Mouse (Mus musculus): Measurements from ENCODE around the gene Uri1. TPM values are rescaled to one million over a fixed set of nuclear protein-coding genes. Genes with fewer than 3 reads are reported as not detected.

Gene Uri1
- polyA plus RNA-seq, 1 experiment from 2014 or later = 57.8 TPM

DNA sequence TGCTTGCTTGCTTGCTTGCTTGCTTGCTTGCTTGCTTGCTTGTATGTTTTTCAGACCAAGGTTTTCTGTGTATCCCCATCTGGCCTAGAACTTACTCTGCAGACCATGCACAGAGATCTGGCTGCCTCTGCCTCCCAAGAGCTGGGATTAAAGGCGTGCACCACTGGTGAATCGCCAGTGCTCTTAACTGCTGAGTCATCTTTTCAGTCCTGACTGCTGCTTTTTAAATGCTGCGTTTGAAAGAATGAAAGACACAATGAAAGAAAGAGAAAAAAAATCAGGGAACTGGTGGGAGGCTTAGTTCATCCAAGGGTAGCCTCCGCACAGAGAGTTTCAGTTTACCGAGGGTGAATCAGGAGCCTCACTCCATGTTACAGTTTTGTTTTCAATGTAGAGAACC, 23.9 kb upstream of the Uri1 start:
- no peak overlapping the region for H3K4me3 ChIP-seq (ENCODE audit: low read length)
- no peak overlapping the region for H3K4me2 ChIP-seq (replicated peaks; ENCODE audit: low read depth, low read length)
- ATAC-seq (ENCODE audit: low FRiP score, low TSS enrichment) = no peak
- H3K36me3 ChIP-seq (ENCODE audit: control insufficient read depth, insufficient read depth, low read length) = no peaks in the 10 kb centered on the region
- no peak overlapping the region for H3K9ac ChIP-seq (ENCODE audit: low read depth, low read length)
- no peaks in the 10 kb centered on the region for H3K27me3 ChIP-seq (ENCODE audit: control insufficient read depth, insufficient read depth, low read length)
- H3K4me1 ChIP-seq (ENCODE audit: control insufficient read depth, insufficient read depth, low read length) = no peaks in the 10 kb centered on the region
- no peak overlapping the region for H3K27ac ChIP-seq (ENCODE audit: low read depth, low read length)
- H3K9me3 ChIP-seq (ENCODE audit: control insufficient read depth, low read length) = no peaks in the 10 kb centered on the region
- WGBS = 61% methylated on average over 5 of the region's 5 CpGs

DNA sequence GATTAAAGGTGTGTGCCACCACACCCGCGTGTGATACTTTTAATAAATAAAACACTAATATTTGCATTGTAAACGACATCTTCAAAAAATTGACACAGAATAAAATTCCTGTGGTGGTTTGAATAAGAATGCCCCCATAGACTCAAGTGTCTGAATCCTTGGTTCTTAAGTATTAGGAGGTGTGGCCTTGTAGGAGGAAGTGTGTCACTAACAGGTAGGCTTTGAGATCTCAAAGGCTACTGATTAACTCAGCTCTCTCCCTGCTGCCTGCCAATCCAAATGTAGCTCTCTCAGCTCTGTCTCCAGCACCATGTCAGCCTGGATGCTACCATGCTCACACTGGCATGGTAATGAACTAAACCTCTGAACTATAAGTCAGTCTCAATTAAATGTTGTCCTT, 17.9 kb upstream of the Uri1 start:
- H3K36me3 ChIP-seq (ENCODE audit: control insufficient read depth, insufficient read depth, low read length) = no peaks in the 10 kb centered on the region
- H3K4me3 ChIP-seq (ENCODE audit: low read length) = no peak overlapping the region
- H3K9me3 ChIP-seq (ENCODE audit: control insufficient read depth, low read length) = no peaks in the 10 kb centered on the region
- no peak for ATAC-seq (ENCODE audit: low FRiP score, low TSS enrichment)
- H3K27ac ChIP-seq (ENCODE audit: low read depth, low read length) = no peak overlapping the region
- no peak overlapping the region for H3K9ac ChIP-seq (ENCODE audit: low read depth, low read length)
- H3K4me2 ChIP-seq (replicated peaks; ENCODE audit: low read depth, low read length) = no peak overlapping the region
- WGBS = 81% methylated on average over 3 of the region's 3 CpGs
- H3K27me3 ChIP-seq (ENCODE audit: control insufficient read depth, insufficient read depth, low read length) = no peaks in the 10 kb centered on the region
- no peaks in the 10 kb centered on the region for H3K4me1 ChIP-seq (ENCODE audit: control insufficient read depth, insufficient read depth, low read length)

DNA sequence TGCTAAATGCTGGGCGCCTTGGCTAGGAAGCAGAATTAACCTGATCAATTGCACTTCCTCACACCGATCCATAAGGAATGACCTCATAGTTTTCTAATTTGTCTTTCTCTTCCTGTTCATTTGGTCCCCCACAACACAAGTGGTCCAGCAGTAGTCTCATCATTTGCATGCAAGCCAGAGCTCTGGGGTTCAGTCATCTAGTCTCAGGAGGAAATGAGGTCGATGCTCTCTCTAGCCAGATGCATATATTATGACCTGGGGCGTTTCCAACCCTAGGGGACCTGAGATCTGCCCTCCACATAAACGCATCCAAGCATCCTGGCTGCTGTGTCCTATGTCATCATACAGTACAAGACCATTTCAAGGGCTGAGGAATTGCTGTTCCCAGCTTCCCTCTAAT, 14.2 kb upstream of the Uri1 start:
- Histone ChIP-seq H3K9me3 (ENCODE audit: control insufficient read depth, low read length) (no peaks in the 10 kb centered on the region), H3K36me3 (ENCODE audit: control insufficient read depth, insufficient read depth, low read length) (no peaks in the 10 kb centered on the region), H3K27ac (ENCODE audit: low read depth, low read length) (no peak overlapping the region), H3K4me1 (ENCODE audit: control insufficient read depth, insufficient read depth, low read length) (no peaks in the 10 kb centered on the region), H3K9ac (ENCODE audit: low read depth, low read length) (no peak overlapping the region), H3K4me2 (replicated peaks; ENCODE audit: low read depth, low read length) (no peak overlapping the region), H3K4me3 (ENCODE audit: low read length) (no peak overlapping the region), H3K27me3 (ENCODE audit: control insufficient read depth, insufficient read depth, low read length) (no peaks in the 10 kb centered on the region)
- no peak for ATAC-seq (ENCODE audit: low FRiP score, low TSS enrichment)
- 68% methylated on average over 5 of the region's 5 CpGs for WGBS

DNA sequence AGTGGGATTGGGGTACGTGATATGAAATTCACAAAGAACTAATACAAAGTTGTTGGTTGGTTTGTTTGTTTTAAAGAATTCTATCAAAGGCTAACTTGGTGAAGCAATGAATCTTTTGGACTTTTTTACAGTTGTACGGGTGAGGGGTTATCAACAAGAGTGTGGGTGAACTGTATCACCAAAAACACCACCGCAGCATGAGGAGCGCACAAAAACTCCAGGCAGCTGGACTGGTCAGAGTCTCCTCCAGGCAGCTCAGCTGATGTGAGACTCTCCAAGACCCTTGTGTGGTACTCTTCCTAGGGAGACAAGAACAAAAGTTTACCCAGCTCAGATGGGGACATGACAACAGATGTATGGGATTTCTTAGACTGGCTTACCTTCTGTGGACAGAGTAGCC, 7.8 kb upstream of the Uri1 start:
- H3K4me1 ChIP-seq (ENCODE audit: control insufficient read depth, insufficient read depth, low read length) = 0 out of 2 replicates have a peak, but pooled peaks cover 4% of the 10 kb centered on the region
- no peak for ATAC-seq (ENCODE audit: low FRiP score, low TSS enrichment)
- no peak overlapping the region for H3K27ac ChIP-seq (ENCODE audit: low read depth, low read length)
- H3K9me3 ChIP-seq (ENCODE audit: control insufficient read depth, low read length) = no peaks in the 10 kb centered on the region
- no peak overlapping the region for H3K4me3 ChIP-seq (ENCODE audit: low read length)
- H3K27me3 ChIP-seq (ENCODE audit: control insufficient read depth, insufficient read depth, low read length) = no peaks in the 10 kb centered on the region
- H3K9ac ChIP-seq (ENCODE audit: low read depth, low read length) = no peak overlapping the region
- no peak overlapping the region for H3K4me2 ChIP-seq (replicated peaks; ENCODE audit: low read depth, low read length)
- 60% methylated on average over 4 of the region's 4 CpGs for WGBS
- no peaks in the 10 kb centered on the region for H3K36me3 ChIP-seq (ENCODE audit: control insufficient read depth, insufficient read depth, low read length)

DNA sequence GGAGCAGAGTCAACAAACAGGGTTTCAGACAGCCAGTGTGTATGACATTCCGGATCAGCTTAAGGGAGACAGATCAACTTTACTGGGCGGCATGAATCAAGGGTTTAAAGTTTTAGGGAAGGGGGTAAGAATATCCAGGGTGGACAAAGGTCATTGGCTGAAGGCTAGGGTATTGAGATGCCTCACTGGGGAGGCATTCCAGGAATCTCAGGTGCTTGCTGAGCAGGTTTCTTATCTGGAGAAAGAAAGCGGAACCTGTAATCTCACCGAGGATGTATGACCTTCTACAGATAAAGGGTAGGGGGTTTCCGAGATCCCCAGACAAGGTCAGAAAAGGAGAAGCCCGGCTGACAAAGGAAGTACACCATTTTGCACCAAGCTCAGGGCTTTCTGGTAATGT, 7.3 kb upstream of the Uri1 start:
- Histone ChIP-seq H3K4me1 (ENCODE audit: control insufficient read depth, insufficient read depth, low read length) (0 out of 2 replicates have a peak, but pooled peaks cover 4% of the 10 kb centered on the region), H3K9me3 (ENCODE audit: control insufficient read depth, low read length) (no peaks in the 10 kb centered on the region), H3K27ac (ENCODE audit: low read depth, low read length) (no peak overlapping the region), H3K4me3 (ENCODE audit: low read length) (no peak overlapping the region), H3K4me2 (replicated peaks; ENCODE audit: low read depth, low read length) (no peak overlapping the region), H3K9ac (ENCODE audit: low read depth, low read length) (no peak overlapping the region), H3K36me3 (ENCODE audit: control insufficient read depth, insufficient read depth, low read length) (no peaks in the 10 kb centered on the region), H3K27me3 (ENCODE audit: control insufficient read depth, insufficient read depth, low read length) (no peaks in the 10 kb centered on the region)
- ATAC-seq (ENCODE audit: low FRiP score, low TSS enrichment) = no peak
- 39% methylated on average over 6 of the region's 6 CpGs for WGBS

DNA sequence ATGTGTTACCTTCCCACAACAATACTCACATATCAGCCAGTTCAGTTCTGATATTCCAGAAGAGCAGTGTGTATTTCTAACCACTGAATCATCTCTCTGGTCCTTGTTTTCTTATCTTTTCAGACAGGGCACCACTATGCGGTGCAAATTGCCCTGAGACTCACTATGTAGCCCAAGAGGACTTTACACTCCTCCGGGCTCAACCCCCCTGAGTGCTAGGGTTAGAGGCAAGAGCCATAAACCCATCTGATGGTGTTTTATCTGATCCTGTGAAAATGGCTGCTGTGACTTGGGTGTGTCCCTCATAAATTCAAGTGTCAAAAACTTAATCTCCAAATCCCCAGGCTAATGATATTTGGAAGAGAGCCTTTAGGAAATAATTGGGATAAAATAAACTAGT, 6.6 kb upstream of the Uri1 start:
- 0 out of 2 replicates have a peak, but pooled peaks cover 4% of the 10 kb centered on the region for H3K4me1 ChIP-seq (ENCODE audit: control insufficient read depth, insufficient read depth, low read length)
- ATAC-seq (ENCODE audit: low FRiP score, low TSS enrichment) = no peak
- no peaks in the 10 kb centered on the region for H3K27me3 ChIP-seq (ENCODE audit: control insufficient read depth, insufficient read depth, low read length)
- no peak overlapping the region for H3K4me2 ChIP-seq (replicated peaks; ENCODE audit: low read depth, low read length)
- H3K9me3 ChIP-seq (ENCODE audit: control insufficient read depth, low read length) = no peaks in the 10 kb centered on the region
- H3K36me3 ChIP-seq (ENCODE audit: control insufficient read depth, insufficient read depth, low read length) = no peaks in the 10 kb centered on the region
- no peak overlapping the region for H3K27ac ChIP-seq (ENCODE audit: low read depth, low read length)
- no peak overlapping the region for H3K9ac ChIP-seq (ENCODE audit: low read depth, low read length)
- no peak overlapping the region for H3K4me3 ChIP-seq (ENCODE audit: low read length)
- WGBS = 6% methylated on average over 2 of the region's 2 CpGs

DNA sequence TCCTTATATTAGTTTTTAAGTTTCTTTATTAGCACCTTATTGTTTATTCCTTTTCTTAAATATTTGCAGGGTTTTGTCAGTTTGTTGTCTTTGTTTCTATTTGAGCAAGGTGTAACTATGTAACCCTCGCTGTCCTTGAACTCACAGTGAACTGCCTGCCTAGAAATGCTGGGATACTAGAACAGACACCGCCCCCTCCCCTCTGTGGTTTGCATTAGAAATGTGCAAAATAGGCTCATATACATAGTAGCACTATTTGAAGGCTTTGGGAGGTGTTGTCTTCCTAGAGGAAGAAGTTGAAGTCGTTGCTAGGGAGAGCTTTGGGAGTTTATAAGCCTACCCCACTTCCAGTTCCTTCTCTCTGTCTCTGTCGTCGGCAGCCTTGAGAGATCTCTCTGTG, 5.7 kb upstream of the Uri1 start:
- Histone ChIP-seq H3K27me3 (ENCODE audit: control insufficient read depth, insufficient read depth, low read length) (no peaks in the 10 kb centered on the region), H3K4me3 (ENCODE audit: low read length) (no peak overlapping the region), H3K9me3 (ENCODE audit: control insufficient read depth, low read length) (no peaks in the 10 kb centered on the region), H3K4me2 (replicated peaks; ENCODE audit: low read depth, low read length) (no peak overlapping the region), H3K4me1 (ENCODE audit: control insufficient read depth, insufficient read depth, low read length) (0 out of 2 replicates have a peak, but pooled peaks cover 4% of the 10 kb centered on the region), H3K9ac (ENCODE audit: low read depth, low read length) (no peak overlapping the region), H3K36me3 (ENCODE audit: control insufficient read depth, insufficient read depth, low read length) (no peaks in the 10 kb centered on the region), H3K27ac (ENCODE audit: low read depth, low read length) (no peak overlapping the region)
- WGBS = 43% methylated on average over 5 of the region's 5 CpGs
- ATAC-seq (ENCODE audit: low FRiP score, low TSS enrichment) = no peak

DNA sequence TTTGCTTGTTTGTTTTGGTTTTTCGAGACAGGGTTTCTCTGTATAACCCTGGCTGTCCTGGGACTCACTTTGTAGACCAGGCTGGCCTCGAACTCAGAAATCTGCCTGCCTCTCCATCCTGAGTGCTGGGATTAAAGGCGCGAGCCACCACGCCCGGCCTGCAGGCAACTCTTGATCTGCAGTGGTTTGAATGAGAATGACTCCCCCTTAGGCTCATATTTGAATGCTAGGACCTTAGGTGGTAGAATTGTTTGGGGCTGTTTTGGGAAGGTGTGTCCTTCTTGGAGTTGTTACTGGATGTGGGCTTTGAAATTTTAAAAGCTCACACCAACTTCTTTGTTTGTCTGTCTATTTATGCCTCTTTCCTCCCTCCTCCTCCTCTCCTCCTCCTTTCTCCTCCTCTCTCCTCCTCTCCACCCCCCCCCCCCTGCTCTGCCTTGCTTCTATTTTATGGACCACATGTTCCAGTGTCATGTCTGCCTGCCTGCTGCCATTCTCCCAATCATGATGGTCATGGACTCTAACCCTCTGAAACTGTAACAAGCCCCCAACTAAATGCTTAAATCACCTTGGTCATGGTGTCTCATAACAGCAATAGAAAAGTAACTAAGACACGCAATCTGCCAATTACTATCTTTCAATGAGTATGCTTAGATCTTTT, 4.7 kb upstream of the Uri1 start:
- WGBS = 85% methylated on average over 7 of the region's 7 CpGs
- no peak for ATAC-seq (ENCODE audit: low FRiP score, low TSS enrichment)
- H3K4me3 ChIP-seq (ENCODE audit: low read length) = no peak overlapping the region
- 0 out of 2 replicates have a peak, but pooled peaks cover 4% of the 10 kb centered on the region for H3K4me1 ChIP-seq (ENCODE audit: control insufficient read depth, insufficient read depth, low read length)
- no peak overlapping the region for H3K4me2 ChIP-seq (replicated peaks; ENCODE audit: low read depth, low read length)
- no peaks in the 10 kb centered on the region for H3K27me3 ChIP-seq (ENCODE audit: control insufficient read depth, insufficient read depth, low read length)
- no peak overlapping the region for H3K27ac ChIP-seq (ENCODE audit: low read depth, low read length)
- no peak overlapping the region for H3K9ac ChIP-seq (ENCODE audit: low read depth, low read length)
- no peaks in the 10 kb centered on the region for H3K9me3 ChIP-seq (ENCODE audit: control insufficient read depth, low read length)
- H3K36me3 ChIP-seq (ENCODE audit: control insufficient read depth, insufficient read depth, low read length) = no peaks in the 10 kb centered on the region

DNA sequence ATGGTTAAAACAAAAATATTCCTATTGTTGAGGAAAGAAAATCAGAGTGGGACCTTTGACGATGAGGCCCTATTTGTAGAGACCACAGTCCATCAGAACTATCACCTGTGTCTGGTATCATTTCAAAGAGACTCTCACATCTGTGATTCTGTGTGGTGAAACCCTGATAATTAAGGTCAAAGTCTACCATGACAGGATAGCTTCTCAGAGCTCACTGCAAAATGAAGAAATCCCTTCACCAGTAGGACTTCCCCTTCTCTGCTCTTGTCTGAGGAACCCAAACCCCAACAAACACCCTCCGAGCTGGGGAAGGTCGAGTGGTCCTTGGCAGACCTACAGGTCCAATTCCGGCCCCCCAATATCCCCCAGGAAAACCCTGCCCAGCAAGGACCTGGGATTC, 1.5 kb upstream of the Uri1 start:
- no peak for ATAC-seq (ENCODE audit: low FRiP score, low TSS enrichment)
- Histone ChIP-seq H3K9me3 (ENCODE audit: control insufficient read depth, low read length) (no peaks in the 10 kb centered on the region), H3K27ac (ENCODE audit: low read depth, low read length) (no peak overlapping the region), H3K4me1 (ENCODE audit: control insufficient read depth, insufficient read depth, low read length) (no peaks in the 10 kb centered on the region), H3K27me3 (ENCODE audit: control insufficient read depth, insufficient read depth, low read length) (no peaks in the 10 kb centered on the region), H3K36me3 (ENCODE audit: control insufficient read depth, insufficient read depth, low read length) (no peaks in the 10 kb centered on the region), H3K4me2 (replicated peaks; ENCODE audit: low read depth, low read length) (no peak overlapping the region), H3K4me3 (ENCODE audit: low read length) (no peak overlapping the region), H3K9ac (ENCODE audit: low read depth, low read length) (no peak overlapping the region)
- 83% methylated on average over 4 of the region's 4 CpGs for WGBS
